Mouse (Mus musculus) ES-E14 (cell line): ENCODE results near the gene Psg19.

Source experiments
- CHD2 ChIP-seq: IDR thresholded peaks from 2 replicates; pipeline ENCODE4 v1.6.1; 2014; ENCODE audit warnings: mild to moderate bottlenecking, low read depth, low read length, inconsistent platforms
- HCFC1 ChIP-seq: IDR thresholded peaks from 2 replicates; pipeline ENCODE4 v1.6.1; 2012; ENCODE audit warnings: low read length, inconsistent platforms, borderline replicate concordance; ENCODE audit not compliant: insufficient read depth
- MAFK ChIP-seq: IDR thresholded peaks from 2 replicates; pipeline ENCODE4 v1.6.1; 2014; ENCODE audit warnings: mild to moderate bottlenecking, low read depth, low read length, inconsistent platforms; ENCODE audit not compliant: insufficient read depth
- ZC3H11A ChIP-seq: IDR thresholded peaks from 2 replicates; pipeline ENCODE4 v1.6.1; 2012; ENCODE audit warnings: low read depth, mild to moderate bottlenecking, inconsistent platforms, low read length, borderline replicate concordance
- ZNF384 ChIP-seq: IDR thresholded peaks from 2 replicates; pipeline ENCODE4 v1.6.1; 2012; ENCODE audit warnings: low read depth, low read length, inconsistent platforms

GRCm38 (mm10) chr7:18841174-18841567, 42.9 kb upstream of the Psg19 start:
- TF ChIP-seq MAFK (no peak), CHD2 (no peak), ZNF384 (no peak), ZC3H11A (no peak), HCFC1 (no peak)
